Mouse (Mus musculus) liver, adult 2 months (tissue): ENCODE results near the gene Lss.

Experiments used
- CTCF ChIP-seq: fragments of 200-500 bp; IDR thresholded peaks from 2 replicates; pipeline ENCODE4 v1.5.1; 2011; ENCODE audit warnings: low read depth, low read length, control low read depth
- POLR2A ChIP-seq: fragments of 200-500 bp; IDR thresholded peaks from 2 replicates; pipeline ENCODE4 v1.6.1; 2011; ENCODE audit warnings: low read length, control low read depth; ENCODE audit not compliant: insufficient read depth; ENCODE audit errors: extremely low read depth

DNA sequence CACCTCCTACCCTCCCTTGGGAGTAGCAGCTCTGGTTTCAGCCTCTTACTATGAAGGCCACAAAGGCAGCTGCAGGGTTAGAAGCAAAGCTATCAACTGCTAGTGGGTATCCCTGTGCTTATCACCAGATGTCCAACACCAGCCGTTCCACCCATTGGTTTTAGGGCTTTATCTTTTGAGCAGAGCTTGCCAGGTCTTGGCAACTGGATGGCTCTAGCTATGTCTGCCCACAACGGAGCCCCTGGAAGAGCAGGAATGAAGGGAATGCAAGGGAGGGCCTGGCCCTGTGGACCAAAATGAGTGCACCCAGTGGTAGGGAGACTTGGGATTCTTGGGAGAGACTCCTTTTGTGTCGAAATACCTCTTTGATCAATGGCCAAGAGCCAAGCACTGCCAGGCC, 71.3 kb downstream of the Lss start:
- no peak for TF ChIP-seq POLR2A
- TF ChIP-seq CTCF: no peak
